Mouse (Mus musculus) brown adipose tissue, adult 24 weeks (tissue): ENCODE data around the gene Rcan3. TPM values are rescaled to one million over a fixed set of nuclear protein-coding genes. Genes with fewer than 3 reads are reported as not detected.

Experiments
- H3K27ac ChIP-seq: fragments of 200-500 bp; replicated peaks from 2 replicates; pipeline ENCODE4 v1.5.1; 2012; ENCODE audit warnings: low read depth, mild to moderate bottlenecking, low read length
- H3K4me1 ChIP-seq: fragments of 200-500 bp; 2 replicates; pipeline ENCODE4 v1.6.1; 2012; ENCODE audit warnings: low read length, mixed read lengths; ENCODE audit not compliant: control insufficient read depth, insufficient read depth, insufficient read length
- H3K4me3 ChIP-seq: fragments of 200-500 bp; 2 replicates; pipeline ENCODE4 v1.5.1; 2012; ENCODE audit warnings: low read depth, mild to moderate bottlenecking, low read length, moderate library complexity; ENCODE audit not compliant: insufficient read depth
- polyA plus RNA-seq: library from polyadenylated mRNA; stranded (reverse); fragments of >200 nt; gene quantifications from 2 replicates; pipeline ENCODE4 v1.2.4, GENCODE M21; 2012; ENCODE audit not compliant: missing spikeins, insufficient read depth, insufficient read length

The Rcan3 gene
- polyA plus RNA-seq, result 5.9 and 10.8 TPM in 2 replicates

- peak within 1 kb of the TSS; percentile 93 for H3K4me3 ChIP-seq
- H3K27ac ChIP-seq, result peak within 1 kb of the TSS; percentile 46
- 0 out of 2 replicates have a peak, but pooled peaks cover 2% of the 10 kb centered on the region for H3K4me1 ChIP-seq
Measured at GRCm38 (mm10) chr4:135433443-135434394, at the start of gene Rcan3. TSS of gene Rcan3 (minus strand) at chr4:135433853.

DNA sequence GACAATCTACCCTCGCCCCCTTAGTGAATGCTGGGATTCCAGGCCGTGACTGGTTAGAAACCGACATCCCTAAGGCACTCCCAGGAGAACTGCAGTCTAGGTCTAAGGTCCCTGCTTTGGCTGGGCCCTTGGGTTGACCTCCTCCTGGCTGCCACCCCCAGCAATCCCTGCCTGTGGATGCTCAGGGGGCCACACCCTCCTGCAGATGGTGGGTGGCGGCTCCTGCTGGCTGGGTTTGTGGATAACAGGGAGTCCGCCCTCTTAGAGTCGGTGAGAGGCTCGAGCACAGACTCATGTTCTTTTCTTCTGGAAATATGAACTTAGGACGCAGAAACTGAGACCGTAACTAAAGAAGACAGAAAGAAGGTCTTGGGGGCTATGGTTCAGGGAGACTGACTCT is 46.7 kb upstream of the Rcan3 start:
- no peak overlapping the region for H3K4me3 ChIP-seq
- no peak overlapping the region for H3K27ac ChIP-seq
- H3K4me1 ChIP-seq, result no peaks in the 10 kb centered on the region

DNA sequence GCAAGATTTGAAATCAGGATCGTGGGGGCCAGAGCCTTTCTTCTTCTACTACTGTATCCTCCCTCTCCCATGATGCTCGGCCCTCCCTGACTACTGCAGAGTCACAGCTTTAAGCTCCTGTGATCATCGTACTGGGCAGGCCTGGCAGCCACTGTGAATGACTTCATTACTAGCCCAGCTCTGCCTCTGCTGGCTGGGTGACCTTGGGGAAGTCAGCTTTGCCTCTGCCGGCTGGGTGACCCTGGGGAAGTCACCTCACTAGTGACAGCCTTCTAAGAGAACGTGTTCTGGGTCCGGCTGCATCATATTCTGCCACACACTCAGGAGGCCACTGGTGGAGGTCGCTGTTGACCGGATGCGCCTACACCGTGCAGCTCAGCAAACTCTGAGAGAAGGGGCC is 44.2 kb upstream of the Rcan3 start:
- Histone ChIP-seq H3K27ac (no peak overlapping the region), H3K4me1 (no peaks in the 10 kb centered on the region), H3K4me3 (no peak overlapping the region)

DNA sequence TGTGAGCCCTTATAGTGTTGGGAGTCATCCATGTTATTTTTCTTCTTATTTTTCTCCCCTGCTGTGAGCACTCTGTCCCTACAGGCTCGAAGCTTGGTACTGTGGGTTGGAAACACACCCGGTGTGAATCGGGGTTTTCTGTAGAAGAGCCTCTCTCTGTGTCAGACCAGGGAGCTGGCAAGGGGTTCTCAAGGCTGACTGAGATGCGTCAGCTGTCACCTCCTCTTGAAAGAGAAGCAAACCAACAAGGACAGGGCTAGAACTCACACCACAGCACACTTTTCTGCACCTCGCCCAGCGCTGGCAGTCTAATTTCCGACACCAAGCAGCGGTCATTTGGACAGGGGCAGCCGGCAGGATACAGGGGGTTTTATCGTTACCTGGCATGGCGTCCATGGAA is 29.8 kb upstream of the Rcan3 start:
- H3K4me3 ChIP-seq, result no peak overlapping the region
- H3K27ac ChIP-seq, result no peak overlapping the region
- H3K4me1 ChIP-seq, result no peaks in the 10 kb centered on the region

- Histone ChIP-seq H3K4me1 (peaks cover 4% of the 10 kb centered on the region; the same call in 1 of the 2 replicates), H3K4me3 (no peak overlapping the region), H3K27ac (no peak overlapping the region)
Measured at GRCm38 (mm10) chr4:135453572-135453971, 19.9 kb upstream of the Rcan3 start.

GRCm38 (mm10) chr4:135453164-135453563 is 19.5 kb upstream of the Rcan3 start:
- no peak overlapping the region for H3K4me3 ChIP-seq
- peaks cover 4% of the 10 kb centered on the region; the same call in 1 of the 2 replicates for H3K4me1 ChIP-seq
- H3K27ac ChIP-seq, result no peak overlapping the region

DNA sequence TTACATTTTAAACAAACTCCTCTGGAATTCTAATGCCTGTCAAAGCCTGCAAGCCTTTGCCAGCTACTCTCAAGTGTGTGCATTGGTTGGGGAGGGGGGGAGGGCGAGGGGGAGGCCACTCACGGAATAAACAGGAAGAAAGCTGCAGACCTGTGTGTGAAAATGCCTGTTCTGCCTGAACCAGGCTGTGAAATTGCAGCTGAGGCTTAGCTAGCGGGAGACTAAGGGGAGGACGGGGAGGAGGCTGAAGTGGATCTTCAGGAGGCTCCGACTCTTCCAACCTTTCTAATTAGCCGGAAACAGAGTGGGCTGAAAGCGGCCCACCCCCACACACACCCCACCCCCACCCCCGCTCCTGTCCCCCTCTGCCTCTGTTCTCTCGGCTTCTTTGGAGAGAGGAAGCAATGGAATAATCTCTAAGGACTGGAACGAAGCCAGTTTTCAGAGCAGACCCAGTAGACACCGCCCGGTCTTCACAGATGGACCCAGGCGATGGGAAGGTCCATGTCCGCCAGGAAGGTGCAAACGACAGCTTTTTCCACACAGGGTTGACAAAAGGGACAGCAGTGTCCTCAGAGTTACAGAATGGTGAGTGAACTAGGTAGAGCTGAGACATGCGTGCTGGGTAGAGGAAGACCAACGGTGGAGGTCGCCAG is 17.8 kb upstream of the Rcan3 start:
- no peak overlapping the region for H3K4me3 ChIP-seq
- peaks cover 4% of the 10 kb centered on the region; the same call in 1 of the 2 replicates for H3K4me1 ChIP-seq
- no peak overlapping the region for H3K27ac ChIP-seq

DNA sequence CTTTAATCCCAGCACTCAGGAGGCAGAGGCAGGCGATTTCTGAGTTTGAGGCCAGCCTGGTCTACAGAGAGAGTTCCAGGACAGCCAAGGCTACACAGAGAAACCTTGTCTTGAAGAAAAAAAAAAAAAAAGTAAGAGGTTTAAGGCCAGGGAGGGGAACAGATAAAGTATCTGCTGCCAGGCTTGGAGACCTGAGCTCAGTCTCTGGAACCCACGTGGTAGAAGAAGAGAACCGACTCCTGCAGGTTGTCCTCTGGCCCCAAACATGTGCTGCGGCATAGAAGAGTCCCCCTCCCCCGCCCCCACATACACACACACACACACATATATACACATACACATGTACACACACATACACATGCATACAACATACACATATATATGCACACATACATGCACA is 8.8 kb upstream of the Rcan3 start:
- no peak overlapping the region for H3K27ac ChIP-seq
- no peak overlapping the region for H3K4me3 ChIP-seq

DNA sequence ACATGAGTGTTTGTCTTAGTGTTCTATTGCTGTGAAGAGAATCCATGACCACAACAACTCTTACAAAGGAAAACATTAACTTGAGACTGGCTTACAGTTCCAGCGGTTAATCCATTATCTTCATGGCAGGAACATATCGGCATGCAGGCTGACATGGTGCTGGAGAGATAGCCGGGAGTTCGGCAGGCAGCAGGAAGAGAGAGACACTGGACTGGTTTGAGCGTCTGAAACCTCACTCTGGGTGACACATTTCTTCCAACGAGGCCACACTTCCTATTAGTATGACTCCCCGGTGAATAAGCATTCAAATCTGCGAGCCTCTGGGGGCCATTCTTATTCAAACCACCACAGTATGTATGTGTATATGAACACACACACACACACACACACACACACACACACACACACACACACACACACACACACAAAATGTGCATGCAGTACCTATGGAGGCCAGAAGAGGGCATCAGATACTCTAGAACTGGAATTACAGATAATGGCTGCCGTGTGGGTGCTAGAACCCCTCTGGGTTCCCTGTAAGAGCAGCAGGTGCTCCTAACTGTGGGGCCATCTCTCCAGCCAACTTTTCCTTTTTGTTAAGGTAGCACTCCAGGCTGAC is 6.4 kb upstream of the Rcan3 start:
- Histone ChIP-seq H3K4me3 (no peak overlapping the region), H3K27ac (no peak overlapping the region), H3K4me1 (peaks cover 2% of the 10 kb centered on the region; the same call in 1 of the 2 replicates)

More for the DNA sequence above, 8.8 kb upstream of the Rcan3 start:
- peaks cover 2% of the 10 kb centered on the region; the same call in 1 of the 2 replicates for H3K4me1 ChIP-seq

GRCm38 (mm10) chr4:135439188-135439647 is 5.6 kb upstream of the Rcan3 start:
- Histone ChIP-seq H3K27ac (no peak overlapping the region; the same call in 1 of the 2 replicates), H3K4me3 (0 out of 2 replicates have a peak overlapping the region, but pooled peaks have one; percentile 5)

GRCm38 (mm10) chr4:135437924-135438323 is 4.3 kb upstream of the Rcan3 start:
- Histone ChIP-seq H3K4me3 (no peak overlapping the region), H3K27ac (no peak overlapping the region), H3K4me1 (peaks cover 4% of the 10 kb centered on the region; the same call in 1 of the 2 replicates)

More at GRCm38 (mm10) chr4:135439188-135439647, 5.6 kb upstream of the Rcan3 start:
- peaks cover 4% of the 10 kb centered on the region; the same call in 1 of the 2 replicates for H3K4me1 ChIP-seq

- H3K4me3 ChIP-seq, result no peak overlapping the region
- peaks cover 4% of the 10 kb centered on the region; the same call in 1 of the 2 replicates for H3K4me1 ChIP-seq
- no peak overlapping the region; the same call in 1 of the 2 replicates for H3K27ac ChIP-seq
Measured at GRCm38 (mm10) chr4:135436291-135436690, 2.6 kb upstream of the Rcan3 start.

DNA sequence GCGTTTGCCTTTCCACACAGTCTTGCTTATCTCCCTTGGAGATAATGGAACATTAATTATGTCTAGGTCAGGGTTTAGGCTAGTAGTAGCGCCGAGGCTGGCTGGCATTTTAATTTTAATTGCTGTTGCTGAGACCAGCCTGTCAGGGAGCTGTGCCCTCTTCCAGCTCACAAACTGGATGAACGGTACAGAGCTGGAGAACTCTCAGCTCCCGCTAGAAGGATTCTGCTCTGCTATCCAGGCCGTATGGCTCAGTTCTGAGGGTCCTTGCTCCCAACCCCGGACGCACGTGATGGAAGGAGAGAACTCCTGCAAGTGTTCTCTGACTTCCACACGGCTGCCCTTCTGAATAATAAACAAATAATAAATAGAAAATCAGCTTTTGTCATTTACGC is 739 bp upstream of the Rcan3 start:
- Histone ChIP-seq H3K27ac (peak overlapping the region; percentile 46; the same call in 1 of the 2 replicates), H3K4me3 (peak overlapping the region; percentile 69), H3K4me1 (0 out of 2 replicates have a peak, but pooled peaks cover 2% of the 10 kb centered on the region)

GRCm38 (mm10) chr4:135433086-135433442 is 589 bp downstream of the Rcan3 start:
- H3K4me1 ChIP-seq, result 0 out of 2 replicates have a peak, but pooled peaks cover 2% of the 10 kb centered on the region
- no peak overlapping the region for H3K27ac ChIP-seq
- peak overlapping the region; percentile 93 for H3K4me3 ChIP-seq
